Comparison of ENCODE assay signal across 25 mouse cellular contexts in genomic region chr2:117759491-117760013, GRCm38 (mm10).
"Had no signal": no experiment of that assay in that cellular context is flagged by ENCODE, and none has a peak within 500 bp of the region (broad histone marks: within the 10 kb centered on the region; RNA-seq: fewer than 3 reads in every experiment).

No protein-coding gene starts in this region.

- H3K9ac ChIP-seq: forebrain, embryonic 15.5 days; forebrain, postnatal 0 days; heart, embryonic 13.5 days; heart, embryonic 15.5 days; hindbrain, embryonic 13.5 days; hindbrain, embryonic 15.5 days; kidney, embryonic 15.5 days; limb, embryonic 13.5 days had no signal

- ATAC-seq: forebrain, embryonic 15.5 days; forebrain, postnatal 0 days; hindbrain, postnatal 0 days; intestine, embryonic 16.5 days had no signal

- H3K4me1 ChIP-seq: forebrain, embryonic 15.5 days; heart, embryonic 13.5 days; heart, embryonic 15.5 days; hindbrain, embryonic 13.5 days; hindbrain, embryonic 15.5 days; kidney, embryonic 15.5 days; limb, embryonic 13.5 days had no signal

- H3K36me3 ChIP-seq: forebrain, embryonic 15.5 days; heart, embryonic 13.5 days; heart, embryonic 15.5 days; hindbrain, embryonic 13.5 days; hindbrain, embryonic 15.5 days; kidney, embryonic 15.5 days; limb, embryonic 13.5 days had no signal

- H3K4me2 ChIP-seq: forebrain, embryonic 15.5 days; heart, embryonic 11.5 days; heart, embryonic 13.5 days; heart, embryonic 15.5 days; hindbrain, embryonic 13.5 days; hindbrain, embryonic 15.5 days; kidney, embryonic 15.5 days; limb, embryonic 13.5 days had no signal

- H3K9me3 ChIP-seq: forebrain, embryonic 15.5 days; heart, embryonic 13.5 days; heart, embryonic 15.5 days; hindbrain, embryonic 13.5 days; hindbrain, embryonic 15.5 days; kidney, embryonic 15.5 days; limb, embryonic 13.5 days had no signal

- H3K27ac ChIP-seq: forebrain, embryonic 15.5 days; heart, adult 2 months; heart, embryonic 13.5 days; heart, embryonic 15.5 days; hindbrain, embryonic 13.5 days; hindbrain, embryonic 15.5 days; hindbrain, postnatal 0 days; kidney, embryonic 15.5 days; limb, embryonic 13.5 days had no signal

- H3K4me3 ChIP-seq: forebrain, embryonic 15.5 days; heart, adult 2 months; heart, embryonic 13.5 days; heart, embryonic 15.5 days; hindbrain, embryonic 13.5 days; hindbrain, embryonic 15.5 days; kidney, embryonic 15.5 days; limb, embryonic 13.5 days had no signal

- H3K27me3 ChIP-seq: forebrain, embryonic 15.5 days; heart, embryonic 13.5 days; heart, embryonic 15.5 days; hindbrain, embryonic 13.5 days; hindbrain, embryonic 15.5 days; kidney, embryonic 15.5 days; limb, embryonic 13.5 days had no signal

- DNase-seq: forebrain, postnatal 0 days; gastrocnemius, postnatal 14 days; gastrocnemius, postnatal 36 days; heart, adult 11 months; heart, adult 2 months; heart, postnatal 14 days; heart, postnatal 36 days; kidney, adult 11 months; kidney, adult 2 months; kidney, adult 9 months; kidney, postnatal 10 days; kidney, postnatal 36 days; layer of hippocampus, adult 9-11 months; layer of hippocampus, postnatal 36 days; left cerebral cortex, postnatal 4 days had no signal
